Mouse (Mus musculus) limb, embryonic 11.5 days (tissue): ENCODE results near the gene C87414. TPM values are rescaled to one million over a fixed set of nuclear protein-coding genes. Genes with fewer than 3 reads are reported as not detected.
"Not testable (repeated sequence)": the region's sequence is repeated elsewhere in the genome, so short reads cannot be mapped to it uniquely, and the experiment has no call there.

Experiments
- ATAC-seq: fragments of 200-750 bp; cut with Nextera tagmentation; 2 replicates; pipeline ENCODE4 v1.8.0; 2017; ENCODE audit warnings: low read depth; ENCODE audit not compliant: insufficient number of reproducible peaks, low FRiP score, low TSS enrichment
- DNase-seq: peaks from one replicate; pipeline ENCODE4 v3.0.0-alpha.2; 2015; ENCODE audit warnings: low spot score
- H3K27ac ChIP-seq: fragments of 300-500 bp; sonication (generic); replicated peaks from 2 replicates; pipeline ENCODE4 v1.5.1; 2014; ENCODE audit warnings: low read depth, mild to moderate bottlenecking, low read length
- H3K27me3 ChIP-seq: fragments of 300-500 bp; sonication (generic); 2 replicates; pipeline ENCODE4 v1.6.1; 2014; ENCODE audit warnings: mild to moderate bottlenecking, low read length, mixed read lengths; ENCODE audit not compliant: control insufficient read depth, insufficient read depth
- H3K36me3 ChIP-seq: fragments of 300-500 bp; sonication (generic); 2 replicates; pipeline ENCODE4 v1.6.1; 2014; ENCODE audit warnings: mild to moderate bottlenecking, low read length, moderate library complexity, mixed read lengths; ENCODE audit not compliant: control insufficient read depth, insufficient read depth
- H3K4me1 ChIP-seq: fragments of 300-500 bp; sonication (generic); 2 replicates; pipeline ENCODE4 v1.6.1; 2014; ENCODE audit warnings: low read length, mixed read lengths; ENCODE audit not compliant: control insufficient read depth, insufficient read depth
- H3K4me2 ChIP-seq: fragments of 300-500 bp; sonication (generic); 2 replicates; pipeline ENCODE4 v1.6.1; 2014; ENCODE audit warnings: low read depth, mild to moderate bottlenecking, moderate library complexity; ENCODE audit not compliant: severe bottlenecking
- H3K4me3 ChIP-seq: fragments of 300-500 bp; sonication (generic); 2 replicates; pipeline ENCODE4 v1.5.1; 2014; ENCODE audit warnings: low read depth, low read length
- H3K9ac ChIP-seq: fragments of 300-500 bp; sonication (generic); 2 replicates; pipeline ENCODE4 v1.6.1; 2014; ENCODE audit warnings: mild to moderate bottlenecking, low read length
- H3K9me3 ChIP-seq: fragments of 300-500 bp; sonication (generic); 2 replicates; pipeline ENCODE4 v1.6.1; 2016; ENCODE audit warnings: low read length; ENCODE audit not compliant: control insufficient read depth
- WGBS: fragments of 180-500 bp; shearing (Covaris S2); extraction: QIAGEN DNeasy Blood & Tissue Kit; methylation state at CpG from one replicate; pipeline ENCODE4 v1.1.7; 2014; 5-methylcytosine and 5-hydroxymethylcytosine counted together
- polyA plus RNA-seq: library from polyadenylated mRNA; unstranded; fragments of >200 nt; fragmentation: Nextera tagmentation; extraction: Ambion mirVana; gene quantifications from 2 replicates; pipeline ENCODE4 v1.2.1, GENCODE M21; 2014

The C87414 gene
- not detected in 2 replicates for polyA plus RNA-seq

DNA sequence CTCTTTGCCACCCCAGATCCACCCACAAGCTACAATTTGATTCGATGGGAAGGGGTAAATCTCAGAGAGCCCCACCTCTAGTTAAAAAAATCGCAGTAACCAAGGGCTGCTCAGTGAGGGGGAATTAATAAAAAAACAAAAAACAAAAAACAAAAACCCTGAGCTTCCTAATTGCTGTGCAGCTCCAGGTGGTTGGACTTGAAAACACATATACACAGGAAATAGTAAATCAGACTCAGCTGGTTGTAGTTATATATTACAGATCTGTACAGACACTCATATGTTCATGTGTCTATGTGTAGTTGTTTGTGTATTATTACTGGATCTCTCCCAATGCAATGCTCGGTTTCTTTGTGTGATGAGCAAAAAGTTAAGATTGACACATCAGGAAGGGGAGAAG, at the start of gene C87414:
TSS of gene C87414 (minus strand) at position 101 of the 400 bp plus-strand sequence.
- DNase-seq, H3K9me3 ChIP-seq, H3K4me2 ChIP-seq, H3K9ac ChIP-seq, H3K27me3 ChIP-seq, H3K4me3 ChIP-seq, H3K4me1 ChIP-seq, H3K36me3 ChIP-seq, H3K27ac ChIP-seq, ATAC-seq: not testable (repeated sequence)
- WGBS: no CpG with 5 or more reads among the region's 3 CpGs

DNA sequence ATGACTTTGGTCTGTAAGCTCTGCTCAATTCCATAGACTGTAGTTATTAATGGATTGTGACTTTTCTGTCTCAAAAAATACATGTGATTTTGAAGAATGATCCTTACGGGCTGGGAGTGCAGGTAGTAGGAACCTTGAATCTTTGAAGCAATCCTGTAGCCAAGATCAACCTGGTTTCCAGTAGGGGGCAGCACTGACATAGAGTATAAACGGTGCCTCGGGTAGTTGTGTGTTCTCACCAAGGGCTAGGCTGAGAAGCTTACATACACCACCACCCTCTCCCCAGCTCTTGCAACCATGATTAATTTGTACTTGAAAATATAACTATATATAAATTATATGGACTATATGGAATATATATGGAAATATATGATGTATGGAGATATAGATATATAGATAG, 13.3 kb upstream of the C87414 start:
- not testable (repeated sequence) for H3K4me3 ChIP-seq

More for the DNA sequence above, 13.3 kb upstream of the C87414 start:
- H3K4me1 ChIP-seq, H3K9me3 ChIP-seq, H3K36me3 ChIP-seq, ATAC-seq, H3K4me2 ChIP-seq, H3K9ac ChIP-seq, H3K27me3 ChIP-seq, DNase-seq, H3K27ac ChIP-seq: not testable (repeated sequence)
- WGBS: 68% methylated on average over 3 of the region's 3 CpGs

Other genes with a start within 250 kb of the C87414 start
- not detected in 2 replicates for gene Gm16427, start 131.4 kb downstream of the C87414 start, polyA plus RNA-seq
- not detected in 2 replicates for gene Gm7792, start 172.2 kb upstream of the C87414 start, polyA plus RNA-seq